Mouse (Mus musculus): ENCODE results near the gene Slc25a38. TPM values are rescaled to one million over a fixed set of nuclear protein-coding genes. Genes with fewer than 3 reads are reported as not detected.

The Slc25a38 gene
- polyA plus RNA-seq, 1 experiment from 2014 or later = 20.0 TPM

- WGBS = 61% methylated on average over 3 of the region's 3 CpGs
- Histone ChIP-seq H3K4me2 (replicated peaks; ENCODE audit: low read depth, low read length) (no peak overlapping the region), H3K4me3 (ENCODE audit: low read depth, low read length) (no peak overlapping the region), H3K9ac (replicated peaks; ENCODE audit: low read depth) (no peak overlapping the region), H3K27ac (ENCODE audit: low read length) (no peak overlapping the region), H3K9me3 (ENCODE audit: low read length) (no peaks in the 10 kb centered on the region), H3K4me1 (ENCODE audit: insufficient read depth, low read depth, low read length) (no peaks in the 10 kb centered on the region), H3K36me3 (ENCODE audit: insufficient read depth, low read length) (peaks cover 19% of the 10 kb centered on the region), H3K27me3 (replicated peaks; ENCODE audit: insufficient read depth, low read length) (no peaks in the 10 kb centered on the region)
- no peak for TF ChIP-seq EP300 (IDR thresholded peaks at IDR 0.05)
- no peak for TF ChIP-seq CTCF (IDR thresholded peaks at IDR 0.05)
- ATAC-seq (no peak), DNase-seq (ENCODE audit: low spot score) (no peak)
Measured at GRCm38 (mm10) chr9:120131784-120132288, 21.7 kb downstream of the Slc25a38 start.

- ATAC-seq (no peak), DNase-seq (ENCODE audit: low spot score) (no peak)
- Histone ChIP-seq H3K9ac (replicated peaks; ENCODE audit: low read depth) (no peak overlapping the region), H3K4me1 (ENCODE audit: insufficient read depth, low read depth, low read length) (no peaks in the 10 kb centered on the region), H3K9me3 (ENCODE audit: low read length) (no peaks in the 10 kb centered on the region), H3K27ac (ENCODE audit: low read length) (no peak overlapping the region), H3K27me3 (replicated peaks; ENCODE audit: insufficient read depth, low read length) (no peaks in the 10 kb centered on the region), H3K4me3 (ENCODE audit: low read depth, low read length) (no peak overlapping the region), H3K36me3 (ENCODE audit: insufficient read depth, low read length) (peaks cover 19% of the 10 kb centered on the region), H3K4me2 (replicated peaks; ENCODE audit: low read depth, low read length) (no peak overlapping the region)
- WGBS = 27% methylated on average over 8 of the region's 8 CpGs
- TF ChIP-seq CTCF (IDR thresholded peaks at IDR 0.05) (no peak), EP300 (IDR thresholded peaks at IDR 0.05) (no peak)
Measured at GRCm38 (mm10) chr9:120132980-120133754, 23.0 kb downstream of the Slc25a38 start.

- no peaks in the 10 kb centered on the region for H3K27me3 ChIP-seq (replicated peaks; ENCODE audit: insufficient read depth, low read length)
- no peaks in the 10 kb centered on the region for H3K4me1 ChIP-seq (ENCODE audit: insufficient read depth, low read depth, low read length)
- no peak overlapping the region for H3K4me3 ChIP-seq (ENCODE audit: low read depth, low read length)
- WGBS = 36% methylated on average over 6 of the region's 6 CpGs
- no peak overlapping the region for H3K4me2 ChIP-seq (replicated peaks; ENCODE audit: low read depth, low read length)
- TF ChIP-seq EP300 (IDR thresholded peaks at IDR 0.05) = no peak
- no peak for TF ChIP-seq CTCF (IDR thresholded peaks at IDR 0.05)
- DNase-seq (ENCODE audit: low spot score) = no peak
- peaks cover 19% of the 10 kb centered on the region for H3K36me3 ChIP-seq (ENCODE audit: insufficient read depth, low read length)
- H3K9me3 ChIP-seq (ENCODE audit: low read length) = no peaks in the 10 kb centered on the region
- H3K27ac ChIP-seq (ENCODE audit: low read length) = no peak overlapping the region
- ATAC-seq = no peak
- no peak overlapping the region for H3K9ac ChIP-seq (replicated peaks; ENCODE audit: low read depth)
Measured at GRCm38 (mm10) chr9:120133755-120134475, 23.7 kb downstream of the Slc25a38 start.

- H3K9me3 ChIP-seq (ENCODE audit: low read length) = no peaks in the 10 kb centered on the region
- no peak overlapping the region for H3K9ac ChIP-seq (replicated peaks; ENCODE audit: low read depth)
- H3K4me3 ChIP-seq (ENCODE audit: low read depth, low read length) = no peak overlapping the region
- no peak overlapping the region for H3K27ac ChIP-seq (ENCODE audit: low read length)
- peaks cover 16% of the 10 kb centered on the region for H3K36me3 ChIP-seq (ENCODE audit: insufficient read depth, low read length)
- DNase-seq (ENCODE audit: low spot score) = no peak
- 73% methylated on average over 13 of the region's 13 CpGs for WGBS
- H3K27me3 ChIP-seq (replicated peaks; ENCODE audit: insufficient read depth, low read length) = no peaks in the 10 kb centered on the region
- TF ChIP-seq EP300 (IDR thresholded peaks at IDR 0.05) = no peak
- TF ChIP-seq CTCF (IDR thresholded peaks at IDR 0.05) = no peak
- no peaks in the 10 kb centered on the region for H3K4me1 ChIP-seq (ENCODE audit: insufficient read depth, low read depth, low read length)
- H3K4me2 ChIP-seq (replicated peaks; ENCODE audit: low read depth, low read length) = no peak overlapping the region
- ATAC-seq = no peak
Measured at GRCm38 (mm10) chr9:120134529-120135160, 24.5 kb downstream of the Slc25a38 start.

GRCm38 (mm10) chr9:120135454-120135853, 25.3 kb downstream of the Slc25a38 start:
- WGBS = 85% methylated on average over 11 of the region's 11 CpGs
- no peak for ATAC-seq
- no peak for TF ChIP-seq EP300 (IDR thresholded peaks at IDR 0.05)
- TF ChIP-seq CTCF (IDR thresholded peaks at IDR 0.05) = no peak

GRCm38 (mm10) chr9:120140652-120141051, 30.5 kb downstream of the Slc25a38 start:
- DNase-seq (ENCODE audit: low spot score) (peak; percentile 90), ATAC-seq (peak; percentile 82)
- Histone ChIP-seq H3K27me3 (replicated peaks; ENCODE audit: insufficient read depth, low read length) (no peaks in the 10 kb centered on the region), H3K4me1 (ENCODE audit: insufficient read depth, low read depth, low read length) (no peaks in the 10 kb centered on the region), H3K4me3 (ENCODE audit: low read depth, low read length) (no peak overlapping the region), H3K9ac (replicated peaks; ENCODE audit: low read depth) (no peak overlapping the region), H3K4me2 (replicated peaks; ENCODE audit: low read depth, low read length) (no peak overlapping the region), H3K9me3 (ENCODE audit: low read length) (no peaks in the 10 kb centered on the region), H3K36me3 (ENCODE audit: insufficient read depth, low read length) (no peaks in the 10 kb centered on the region), H3K27ac (ENCODE audit: low read length) (no peak overlapping the region)
- TF ChIP-seq CTCF (IDR thresholded peaks at IDR 0.05) (peak; percentile 96), EP300 (IDR thresholded peaks at IDR 0.05) (no peak)
- 5% methylated on average over 4 of the region's 4 CpGs for WGBS

More at GRCm38 (mm10) chr9:120135454-120135853, 25.3 kb downstream of the Slc25a38 start:
- Histone ChIP-seq H3K4me3 (ENCODE audit: low read depth, low read length) (no peak overlapping the region), H3K9ac (replicated peaks; ENCODE audit: low read depth) (no peak overlapping the region), H3K36me3 (ENCODE audit: insufficient read depth, low read length) (peaks cover 11% of the 10 kb centered on the region), H3K27me3 (replicated peaks; ENCODE audit: insufficient read depth, low read length) (no peaks in the 10 kb centered on the region), H3K4me2 (replicated peaks; ENCODE audit: low read depth, low read length) (no peak overlapping the region), H3K9me3 (ENCODE audit: low read length) (no peaks in the 10 kb centered on the region), H3K27ac (ENCODE audit: low read length) (no peak overlapping the region), H3K4me1 (ENCODE audit: insufficient read depth, low read depth, low read length) (no peaks in the 10 kb centered on the region)
- no peak for DNase-seq (ENCODE audit: low spot score)

Data from lung, postnatal 0 days (tissue).